Mouse (Mus musculus) mature B cell (primary cell): ENCODE results near the gene Papola.
"Not testable (repeated sequence)": the region's sequence is repeated elsewhere in the genome, so short reads cannot be mapped to it uniquely, and the experiment has no call there.

ENCODE experiments used
- in situ Hi-C: fragments of 300-500 bp; cut with MboI; formaldehyde crosslinking; loops from 2 replicates; pipeline ENCODE4 v1.14.3; 2019

The Papola gene

GRCm38 (mm10) chr12:105805790-105806189 is 21.3 kb downstream of the Papola start:
- in situ Hi-C loops, result no loop called here

GRCm38 (mm10) chr12:105806205-105806604 is 21.7 kb downstream of the Papola start:
- in situ Hi-C loops, result no loop called here

GRCm38 (mm10) chr12:105807416-105807815 is 22.9 kb downstream of the Papola start:
- in situ Hi-C loops, result no loop called here

DNA sequence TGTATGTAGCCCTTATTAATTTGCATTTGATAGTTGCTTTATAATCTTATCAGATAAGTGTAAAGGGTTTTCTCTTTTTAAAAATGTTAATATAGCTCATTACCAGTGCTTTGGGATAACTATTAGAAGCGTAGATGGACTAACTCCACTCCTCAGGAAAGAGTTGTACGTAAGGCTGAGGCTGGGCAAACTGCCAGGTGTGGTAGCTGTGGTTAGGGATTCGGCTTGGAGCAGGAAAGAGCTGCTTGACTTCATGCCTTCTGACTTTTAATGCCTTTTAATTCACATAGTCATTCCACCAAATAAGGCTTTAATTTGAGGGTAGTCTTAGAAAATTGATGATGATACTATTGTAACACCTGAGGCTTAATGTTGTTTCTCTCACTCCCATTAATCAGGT is 24.5 kb downstream of the Papola start:
- in situ Hi-C loops, result no loop called here

DNA sequence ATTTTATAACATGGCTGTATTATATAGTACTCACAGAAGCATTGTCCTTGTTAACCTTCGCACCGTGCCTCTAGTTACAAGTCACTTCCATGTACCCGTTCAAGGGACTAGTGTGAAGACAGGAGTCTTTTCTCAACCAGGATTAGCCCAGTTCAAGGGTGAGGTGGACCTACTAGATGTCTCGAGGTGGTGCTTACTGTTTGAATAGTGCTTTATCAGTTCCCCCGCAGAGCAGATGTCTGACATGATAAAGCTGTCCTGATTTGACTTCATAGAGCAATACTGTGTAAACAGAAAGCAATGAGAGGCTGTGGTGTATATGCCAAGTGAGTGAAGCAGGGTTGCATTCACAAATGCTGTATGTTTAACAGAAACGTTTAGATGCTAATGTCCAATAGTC is 26.1 kb downstream of the Papola start:
- in situ Hi-C loops, result no loop called here

GRCm38 (mm10) chr12:105813957-105814356 is 29.5 kb downstream of the Papola start:
- in situ Hi-C loops, result no loop called here

- in situ Hi-C loops, result no loop called here
These were observed 39.0 kb downstream of the Papola start for GRCm38 (mm10) chr12:105823472-105823871.

DNA sequence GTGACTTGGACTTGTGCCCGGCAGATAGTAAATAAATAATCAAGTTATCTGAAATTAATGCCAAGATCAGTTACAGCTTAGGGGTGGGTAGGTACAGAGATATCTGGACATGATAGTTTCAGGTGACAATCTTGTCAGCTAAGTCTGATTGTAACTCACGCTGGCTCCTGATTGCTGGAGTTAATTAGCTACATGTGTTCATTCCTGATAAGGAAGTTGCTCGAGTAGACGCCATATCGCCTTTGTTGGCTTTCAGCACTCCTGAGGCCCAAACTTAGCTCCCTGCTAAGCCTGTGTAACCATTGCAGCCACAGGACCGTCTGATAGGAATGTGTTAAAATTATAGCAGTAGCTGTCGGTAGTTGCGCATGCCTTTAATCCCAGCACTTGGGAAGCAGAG is 40.2 kb downstream of the Papola start:
- in situ Hi-C loops, result no loop called here

- in situ Hi-C loops, result no loop called here
These were observed 40.8 kb downstream of the Papola start for GRCm38 (mm10) chr12:105825266-105825665.

DNA sequence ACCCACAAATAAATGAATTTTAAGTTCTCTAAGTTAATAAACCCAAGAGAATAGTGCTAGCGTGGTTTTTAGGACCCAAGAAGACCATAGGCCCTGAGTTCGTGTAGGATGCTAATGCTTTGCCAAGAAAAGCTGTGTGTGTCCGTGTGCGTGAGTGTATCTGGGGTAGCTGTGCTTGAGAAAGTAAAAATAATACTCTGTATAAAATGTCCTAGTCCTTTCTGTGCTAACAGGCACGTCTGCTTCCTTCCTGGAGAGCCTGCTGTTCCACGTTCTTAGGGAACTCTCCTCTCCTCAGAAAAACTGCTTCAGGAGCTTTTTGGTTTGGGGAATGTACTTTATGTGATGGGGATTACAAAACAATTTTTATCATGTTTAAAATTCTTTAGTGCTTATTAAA is 48.0 kb downstream of the Papola start:
- in situ Hi-C loops, result no loop called here

- in situ Hi-C loops, result no loop called here
These were observed 50.4 kb downstream of the Papola start for GRCm38 (mm10) chr12:105834926-105835325.

GRCm38 (mm10) chr12:105835571-105835970 is 51.1 kb downstream of the Papola start:
- in situ Hi-C loops, result no loop called here

GRCm38 (mm10) chr12:105836196-105836595 is 51.7 kb downstream of the Papola start:
- in situ Hi-C loops, result no loop called here

GRCm38 (mm10) chr12:105839096-105839495 is 54.6 kb downstream of the Papola start:
- in situ Hi-C loops, result no loop called here

DNA sequence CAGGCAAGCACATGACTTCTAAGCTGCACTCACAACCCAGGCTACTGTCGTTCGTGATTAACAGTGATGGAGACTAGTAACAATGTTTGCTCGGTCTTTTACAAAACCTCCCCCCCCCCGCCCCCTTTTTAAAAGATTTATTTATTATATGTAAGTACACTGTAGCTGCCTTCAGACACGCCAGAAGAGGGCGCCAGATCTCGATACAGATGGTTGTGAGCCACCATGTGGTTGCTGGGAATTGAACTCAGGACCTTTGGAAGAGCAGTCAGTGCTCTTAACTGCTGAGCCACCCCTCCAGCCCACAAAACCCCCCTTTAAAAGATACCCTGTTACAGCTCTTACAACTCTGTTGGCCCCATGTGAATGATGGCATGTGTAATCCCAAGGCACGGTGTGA is 56.1 kb downstream of the Papola start:
- in situ Hi-C loops, result not testable (repeated sequence)

- in situ Hi-C loops, result no loop called here
These were observed 58.9 kb downstream of the Papola start for GRCm38 (mm10) chr12:105843243-105844005.

GRCm38 (mm10) chr12:105844406-105844805 is 59.9 kb downstream of the Papola start:
- in situ Hi-C loops, result no loop called here

GRCm38 (mm10) chr12:105849102-105849501 is 64.6 kb downstream of the Papola start:
- in situ Hi-C loops, result no loop called here

GRCm38 (mm10) chr12:105850675-105851074 is 66.2 kb downstream of the Papola start:
- in situ Hi-C loops, result no loop called here

DNA sequence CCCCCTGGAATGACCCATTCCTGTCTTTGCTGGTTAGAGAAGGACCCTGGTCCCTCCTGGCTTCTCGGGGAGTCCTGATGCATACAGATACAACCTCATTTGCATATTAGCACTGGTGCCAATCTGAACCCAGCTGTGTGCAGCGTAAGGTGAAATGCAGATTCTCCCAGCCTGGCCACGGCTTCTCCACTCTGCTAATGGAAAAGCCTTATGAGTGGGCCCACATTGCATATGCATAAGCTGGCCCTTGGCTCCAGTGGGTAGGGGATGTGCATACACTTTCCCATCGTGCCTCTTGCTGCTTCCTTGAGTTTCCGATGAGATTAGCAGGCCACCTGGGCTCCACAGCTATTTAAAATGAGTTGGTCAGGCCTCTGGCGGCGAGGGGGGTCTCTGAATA is 68.3 kb downstream of the Papola start:
- in situ Hi-C loops, result no loop called here

- in situ Hi-C loops, result no loop called here
These were observed 70.1 kb downstream of the Papola start for GRCm38 (mm10) chr12:105854639-105855038.

DNA sequence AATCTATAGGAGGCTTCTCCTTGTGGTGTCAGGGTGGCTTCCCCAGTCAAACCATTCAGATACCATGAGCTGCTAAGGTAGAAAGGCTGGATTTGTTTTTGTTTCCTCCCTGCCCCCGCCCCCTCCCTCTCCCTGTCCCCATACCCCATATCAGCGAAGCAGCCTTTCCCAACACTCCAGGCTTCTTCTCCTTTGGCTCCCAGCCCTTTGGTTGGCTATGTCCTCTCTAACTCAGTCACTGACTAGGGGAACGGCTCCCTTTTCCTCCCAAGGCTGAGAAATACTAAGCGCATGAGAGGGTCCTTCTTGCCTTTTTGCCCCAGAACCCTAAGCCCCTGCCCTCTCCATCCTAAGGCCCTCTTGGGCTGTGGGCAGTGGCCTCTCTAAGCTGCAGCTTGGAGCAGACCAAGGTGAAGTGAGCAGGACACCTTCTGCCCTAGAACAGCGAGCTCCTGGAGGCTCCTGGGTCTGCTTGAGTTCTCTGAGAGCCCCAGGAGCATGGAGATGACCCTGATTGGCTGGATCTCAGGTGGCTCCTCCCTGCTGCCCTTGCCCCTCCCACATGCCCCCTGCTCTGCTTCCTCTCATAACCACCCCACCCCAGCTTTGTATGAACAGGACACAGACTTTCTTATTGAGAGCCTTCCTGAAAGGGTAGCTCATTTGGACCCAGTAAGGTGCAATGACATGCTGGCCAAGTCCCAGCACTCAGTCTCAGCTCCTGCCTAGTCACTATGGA is 73.6 kb downstream of the Papola start:
- in situ Hi-C loops, result no loop called here

DNA sequence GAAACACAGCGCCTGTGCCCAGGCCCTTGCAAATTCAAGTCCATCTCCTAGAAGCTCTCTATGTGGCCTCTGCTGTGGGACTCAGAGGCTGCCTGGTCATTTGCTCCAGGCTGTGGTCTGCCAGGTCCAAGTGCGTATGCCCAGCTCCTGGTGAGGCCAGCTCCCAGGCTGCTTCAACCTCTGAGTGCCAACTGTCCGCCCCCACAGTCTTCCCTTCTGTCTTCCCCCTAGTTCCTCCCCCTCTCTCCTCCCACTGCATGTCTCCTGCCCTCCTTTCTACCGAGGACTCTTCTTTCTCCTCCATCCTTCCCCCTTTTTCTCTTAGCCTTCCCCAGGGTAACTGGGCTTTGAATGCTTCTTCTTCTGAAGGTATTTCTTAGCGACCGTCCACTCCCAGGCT is 77.6 kb downstream of the Papola start:
- in situ Hi-C loops, result no loop called here
